Mouse (Mus musculus): ENCODE results near the gene Zfp553. TPM values are rescaled to one million over a fixed set of nuclear protein-coding genes. Genes with fewer than 3 reads are reported as not detected.

The Zfp553 gene
- polyA plus RNA-seq, 1 experiment from 2014 or later: 48.7 TPM

- Histone ChIP-seq H3K27ac (ENCODE audit: low read length) (peak overlapping the region; percentile 85; the same call in 1 of the 2 replicates), H3K36me3 (ENCODE audit: control insufficient read depth, insufficient read depth, low read length) (peaks cover 3% of the 10 kb centered on the region; the same call in 1 of the 2 replicates), H3K4me3 (ENCODE audit: low read depth, low read length) (no peak overlapping the region)
Measured at GRCm38 (mm10) chr7:127209851-127210250, 23.0 kb upstream of the Zfp553 start.

GRCm38 (mm10) chr7:127210266-127210665, 22.6 kb upstream of the Zfp553 start:
- WGBS: 96% methylated on average over 4 of the region's 4 CpGs
- Histone ChIP-seq H3K4me3 (ENCODE audit: low read depth, low read length) (no peak overlapping the region), H3K27ac (ENCODE audit: low read length) (no peak overlapping the region), H3K9me3 (replicated peaks; ENCODE audit: control insufficient read depth, low read length, poor library complexity, severe bottlenecking) (no peaks in the 10 kb centered on the region), H3K9ac (ENCODE audit: low read depth, low read length) (no peak overlapping the region), H3K27me3 (ENCODE audit: control insufficient read depth, insufficient read depth, low read depth, low read length) (no peaks in the 10 kb centered on the region), H3K4me2 (ENCODE audit: low read length) (no peak overlapping the region), H3K36me3 (ENCODE audit: control insufficient read depth, insufficient read depth, low read length) (peaks cover 2% of the 10 kb centered on the region; the same call in 1 of the 2 replicates), H3K4me1 (ENCODE audit: control insufficient read depth, insufficient read depth, low read length) (peaks cover 22% of the 10 kb centered on the region)
- no peak for ATAC-seq

More at GRCm38 (mm10) chr7:127209851-127210250, 23.0 kb upstream of the Zfp553 start:
- Histone ChIP-seq H3K4me1 (ENCODE audit: control insufficient read depth, insufficient read depth, low read length) (peaks cover 26% of the 10 kb centered on the region), H3K9me3 (replicated peaks; ENCODE audit: control insufficient read depth, low read length, poor library complexity, severe bottlenecking) (no peaks in the 10 kb centered on the region), H3K27me3 (ENCODE audit: control insufficient read depth, insufficient read depth, low read depth, low read length) (no peaks in the 10 kb centered on the region), H3K4me2 (ENCODE audit: low read length) (peak overlapping the region; percentile 70), H3K9ac (ENCODE audit: low read depth, low read length) (no peak overlapping the region)
- WGBS: 77% methylated on average over 5 of the region's 5 CpGs
- no peak for ATAC-seq

- H3K36me3 ChIP-seq (ENCODE audit: control insufficient read depth, insufficient read depth, low read length): no peaks in the 10 kb centered on the region
- H3K4me3 ChIP-seq (ENCODE audit: low read depth, low read length): no peak overlapping the region
- no peaks in the 10 kb centered on the region for H3K9me3 ChIP-seq (replicated peaks; ENCODE audit: control insufficient read depth, low read length, poor library complexity, severe bottlenecking)
- no peak for ATAC-seq
- H3K4me2 ChIP-seq (ENCODE audit: low read length): no peak overlapping the region
- no peaks in the 10 kb centered on the region for H3K27me3 ChIP-seq (ENCODE audit: control insufficient read depth, insufficient read depth, low read depth, low read length)
- no peak overlapping the region for H3K9ac ChIP-seq (ENCODE audit: low read depth, low read length)
- H3K27ac ChIP-seq (ENCODE audit: low read length): no peak overlapping the region
- WGBS: 77% methylated on average over 5 of the region's 5 CpGs
- H3K4me1 ChIP-seq (ENCODE audit: control insufficient read depth, insufficient read depth, low read length): peaks cover 14% of the 10 kb centered on the region
Measured at GRCm38 (mm10) chr7:127211014-127211745, 21.7 kb upstream of the Zfp553 start.

- Histone ChIP-seq H3K27ac (ENCODE audit: low read length) (no peak overlapping the region), H3K36me3 (ENCODE audit: control insufficient read depth, insufficient read depth, low read length) (no peaks in the 10 kb centered on the region), H3K4me1 (ENCODE audit: control insufficient read depth, insufficient read depth, low read length) (peaks cover 3% of the 10 kb centered on the region), H3K9me3 (replicated peaks; ENCODE audit: control insufficient read depth, low read length, poor library complexity, severe bottlenecking) (no peaks in the 10 kb centered on the region), H3K4me3 (ENCODE audit: low read depth, low read length) (no peak overlapping the region), H3K27me3 (ENCODE audit: control insufficient read depth, insufficient read depth, low read depth, low read length) (no peaks in the 10 kb centered on the region), H3K9ac (ENCODE audit: low read depth, low read length) (no peak overlapping the region), H3K4me2 (ENCODE audit: low read length) (no peak overlapping the region)
- no peak for ATAC-seq
- 92% methylated on average over 12 of the region's 12 CpGs for WGBS
Measured at GRCm38 (mm10) chr7:127212432-127213250, 20.2 kb upstream of the Zfp553 start.

GRCm38 (mm10) chr7:127213485-127213884, 19.4 kb upstream of the Zfp553 start:
- WGBS: 41% methylated on average over 7 of the region's 7 CpGs
- no peaks in the 10 kb centered on the region for H3K27me3 ChIP-seq (ENCODE audit: control insufficient read depth, insufficient read depth, low read depth, low read length)
- peaks cover 3% of the 10 kb centered on the region for H3K4me1 ChIP-seq (ENCODE audit: control insufficient read depth, insufficient read depth, low read length)
- H3K9ac ChIP-seq (ENCODE audit: low read depth, low read length): no peak overlapping the region
- ATAC-seq: no peak
- H3K9me3 ChIP-seq (replicated peaks; ENCODE audit: control insufficient read depth, low read length, poor library complexity, severe bottlenecking): no peaks in the 10 kb centered on the region
- no peaks in the 10 kb centered on the region for H3K36me3 ChIP-seq (ENCODE audit: control insufficient read depth, insufficient read depth, low read length)
- no peak overlapping the region for H3K27ac ChIP-seq (ENCODE audit: low read length)
- H3K4me2 ChIP-seq (ENCODE audit: low read length): no peak overlapping the region
- no peak overlapping the region for H3K4me3 ChIP-seq (ENCODE audit: low read depth, low read length)

GRCm38 (mm10) chr7:127213930-127214329, 18.9 kb upstream of the Zfp553 start:
- Histone ChIP-seq H3K4me3 (ENCODE audit: low read depth, low read length) (no peak overlapping the region), H3K4me1 (ENCODE audit: control insufficient read depth, insufficient read depth, low read length) (peaks cover 3% of the 10 kb centered on the region), H3K27me3 (ENCODE audit: control insufficient read depth, insufficient read depth, low read depth, low read length) (no peaks in the 10 kb centered on the region), H3K9ac (ENCODE audit: low read depth, low read length) (no peak overlapping the region), H3K4me2 (ENCODE audit: low read length) (no peak overlapping the region), H3K27ac (ENCODE audit: low read length) (no peak overlapping the region), H3K9me3 (replicated peaks; ENCODE audit: control insufficient read depth, low read length, poor library complexity, severe bottlenecking) (no peaks in the 10 kb centered on the region), H3K36me3 (ENCODE audit: control insufficient read depth, insufficient read depth, low read length) (no peaks in the 10 kb centered on the region)
- 54% methylated on average over 12 of the region's 12 CpGs for WGBS
- no peak for ATAC-seq

GRCm38 (mm10) chr7:127214521-127214920, 18.3 kb upstream of the Zfp553 start:
- no peak overlapping the region for H3K27ac ChIP-seq (ENCODE audit: low read length)
- no peaks in the 10 kb centered on the region for H3K9me3 ChIP-seq (replicated peaks; ENCODE audit: control insufficient read depth, low read length, poor library complexity, severe bottlenecking)
- 27% methylated on average over 21 of the region's 21 CpGs for WGBS
- ATAC-seq: no peak
- H3K4me3 ChIP-seq (ENCODE audit: low read depth, low read length): no peak overlapping the region
- H3K27me3 ChIP-seq (ENCODE audit: control insufficient read depth, insufficient read depth, low read depth, low read length): no peaks in the 10 kb centered on the region
- H3K4me2 ChIP-seq (ENCODE audit: low read length): no peak overlapping the region; the same call in 1 of the 2 replicates
- H3K9ac ChIP-seq (ENCODE audit: low read depth, low read length): 0 out of 2 replicates have a peak overlapping the region, but pooled peaks have one; percentile 7
- H3K4me1 ChIP-seq (ENCODE audit: control insufficient read depth, insufficient read depth, low read length): peaks cover 1% of the 10 kb centered on the region
- H3K36me3 ChIP-seq (ENCODE audit: control insufficient read depth, insufficient read depth, low read length): no peaks in the 10 kb centered on the region

GRCm38 (mm10) chr7:127214981-127215871, 17.6 kb upstream of the Zfp553 start:
- no peaks in the 10 kb centered on the region for H3K27me3 ChIP-seq (ENCODE audit: control insufficient read depth, insufficient read depth, low read depth, low read length)
- H3K4me3 ChIP-seq (ENCODE audit: low read depth, low read length): peak overlapping the region; percentile 19; the same call in 1 of the 2 replicates
- no peak for ATAC-seq
- H3K4me2 ChIP-seq (ENCODE audit: low read length): peak overlapping the region; percentile 43
- no peak overlapping the region for H3K27ac ChIP-seq (ENCODE audit: low read length)
- peak overlapping the region; percentile 42; the same call in 1 of the 2 replicates for H3K9ac ChIP-seq (ENCODE audit: low read depth, low read length)
- H3K36me3 ChIP-seq (ENCODE audit: control insufficient read depth, insufficient read depth, low read length): no peaks in the 10 kb centered on the region
- no peaks in the 10 kb centered on the region for H3K4me1 ChIP-seq (ENCODE audit: control insufficient read depth, insufficient read depth, low read length)
- 22% methylated on average over 33 of the region's 33 CpGs for WGBS
- H3K9me3 ChIP-seq (replicated peaks; ENCODE audit: control insufficient read depth, low read length, poor library complexity, severe bottlenecking): no peaks in the 10 kb centered on the region

Data from midbrain, embryonic 16.5 days (tissue).